Mouse (Mus musculus): ENCODE results near the gene Ciita.

Gene Ciita

DNA sequence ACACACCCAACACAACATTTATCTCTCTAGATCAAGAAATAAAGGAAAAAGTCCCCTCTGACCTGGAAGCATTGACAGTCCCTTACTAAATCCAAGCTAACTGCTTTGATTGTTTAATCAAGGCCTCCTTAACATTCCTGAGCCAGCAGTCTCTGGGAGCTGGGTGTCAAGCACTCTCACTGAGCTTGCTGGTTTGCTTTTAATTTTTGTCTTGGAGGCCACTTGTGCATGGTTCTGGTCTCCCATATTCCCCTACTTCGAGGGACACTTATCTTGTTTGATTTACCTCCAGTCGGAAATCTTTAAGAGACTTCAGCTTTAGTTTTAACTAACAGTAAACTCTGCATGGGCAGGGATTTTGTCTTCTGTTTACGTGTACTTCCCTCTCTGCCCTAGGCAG is 4.9 kb upstream of the Ciita start:
- DNase-seq (ENCODE audit: low spot score in 2 of 2): no peak

- no peak for DNase-seq (ENCODE audit: low spot score in 2 of 2)
Observed at GRCm38 (mm10) chr16:10475919-10476318, 3.9 kb upstream of the Ciita start.

GRCm38 (mm10) chr16:10482343-10482742 is 2.5 kb downstream of the Ciita start:
- no peak for DNase-seq (ENCODE audit: low spot score in 2 of 2)

DNA sequence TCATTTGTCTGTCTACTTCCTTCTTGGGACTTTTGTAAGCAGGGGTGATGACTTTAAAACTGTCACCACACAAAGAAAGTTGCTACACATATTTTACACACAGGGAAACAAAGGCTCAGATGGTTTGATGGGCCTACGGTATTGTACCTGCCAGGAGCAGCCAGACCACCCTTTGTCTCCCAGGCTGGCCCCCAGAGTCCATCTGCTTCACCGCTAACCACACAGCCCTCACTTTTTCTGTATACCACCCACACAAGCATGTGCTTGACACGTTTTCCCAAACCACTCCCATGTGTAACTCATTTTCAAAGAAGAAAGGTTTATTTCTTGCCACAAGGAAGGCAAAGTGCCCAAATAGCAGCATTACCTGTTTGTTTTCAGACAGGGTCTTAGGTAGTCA is 7.1 kb downstream of the Ciita start:
- no peak for DNase-seq (ENCODE audit: low spot score in 2 of 2)

GRCm38 (mm10) chr16:10487895-10488493 is 8.1 kb downstream of the Ciita start:
- DNase-seq (ENCODE audit: low spot score in 2 of 2): no peak

- no peak for DNase-seq (ENCODE audit: low spot score in 2 of 2)
Observed at GRCm38 (mm10) chr16:10488769-10489481, 9.1 kb downstream of the Ciita start.

- no peak for DNase-seq (ENCODE audit: low spot score in 2 of 2)
Observed at GRCm38 (mm10) chr16:10489483-10489882, 9.6 kb downstream of the Ciita start.

- no peak for DNase-seq (ENCODE audit: low spot score in 2 of 2)
Observed at GRCm38 (mm10) chr16:10489904-10490457, 10.1 kb downstream of the Ciita start.

- no peak for DNase-seq (ENCODE audit: low spot score in 2 of 2)
Observed at GRCm38 (mm10) chr16:10490503-10491150, 10.8 kb downstream of the Ciita start.

DNA sequence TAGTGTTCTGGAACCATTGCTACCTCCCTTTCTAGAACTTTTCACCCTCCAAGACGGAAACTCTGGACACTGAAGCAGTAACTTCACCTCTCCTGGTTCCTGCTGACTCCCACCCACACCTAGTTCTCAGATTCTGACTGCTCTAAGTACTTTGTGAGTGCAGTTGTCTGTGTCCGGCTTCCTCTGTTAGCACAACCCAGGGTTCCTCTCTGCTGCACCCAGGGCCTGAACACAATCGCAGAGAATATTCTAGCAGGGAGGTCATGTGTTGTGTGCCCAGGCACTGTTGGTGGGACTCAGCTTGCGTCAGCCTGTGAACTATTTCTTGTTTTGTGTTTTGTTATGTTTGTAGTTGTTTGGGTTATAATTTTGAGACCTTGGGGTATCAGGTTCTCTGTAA is 11.9 kb downstream of the Ciita start:
- DNase-seq (ENCODE audit: low spot score in 2 of 2): no peak

GRCm38 (mm10) chr16:10492587-10492986 is 12.7 kb downstream of the Ciita start:
- DNase-seq (ENCODE audit: low spot score in 2 of 2): no peak

GRCm38 (mm10) chr16:10495824-10496298 is 16.0 kb downstream of the Ciita start:
- no peak for DNase-seq (ENCODE audit: low spot score in 2 of 2)

DNA sequence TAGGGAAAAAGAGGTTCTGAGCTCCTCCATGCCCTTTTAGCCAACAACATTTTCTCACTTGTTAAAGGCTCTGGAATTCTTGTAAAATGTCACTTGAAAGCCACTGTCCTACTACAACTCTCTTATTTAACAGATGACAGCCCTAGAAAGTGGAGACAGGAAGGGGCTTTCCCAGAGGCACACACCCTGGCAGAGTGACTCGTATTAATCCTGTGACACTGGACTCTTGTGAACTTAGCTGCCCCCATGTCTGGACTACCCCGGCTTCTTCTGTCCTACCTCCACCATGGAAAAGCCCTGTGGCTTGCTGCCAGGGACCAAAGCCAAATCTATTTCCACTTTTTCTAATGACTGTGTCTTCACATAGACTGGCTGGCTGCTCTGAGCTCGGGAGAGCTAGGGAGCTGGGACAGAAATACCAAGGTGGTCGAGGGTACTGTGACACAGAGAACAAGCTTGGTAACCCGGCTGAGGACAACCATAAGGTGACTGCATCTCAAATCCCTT is 18.3 kb downstream of the Ciita start:
- no peak for DNase-seq (ENCODE audit: low spot score in 2 of 2)

DNA sequence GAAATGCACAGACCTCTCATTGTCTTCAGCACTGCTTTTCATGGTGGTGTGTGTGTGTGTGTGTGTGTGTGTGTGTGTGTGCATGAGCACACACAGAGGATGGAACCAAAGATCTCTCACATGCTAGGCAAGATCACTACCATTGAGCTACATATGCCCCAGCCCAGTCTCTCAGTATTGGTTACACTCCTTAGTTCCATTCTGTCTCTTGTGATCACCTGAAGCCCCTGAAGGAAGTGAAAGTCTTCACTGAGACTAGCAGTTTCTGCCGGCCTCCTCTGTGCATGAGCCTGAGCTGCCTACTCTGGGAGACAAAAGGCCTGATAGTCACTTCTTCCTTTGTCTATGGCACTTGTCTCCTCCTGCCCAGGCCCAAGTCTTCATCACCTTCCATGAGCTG is 19.3 kb downstream of the Ciita start:
- DNase-seq (ENCODE audit: low spot score in 2 of 2): no peak

DNA sequence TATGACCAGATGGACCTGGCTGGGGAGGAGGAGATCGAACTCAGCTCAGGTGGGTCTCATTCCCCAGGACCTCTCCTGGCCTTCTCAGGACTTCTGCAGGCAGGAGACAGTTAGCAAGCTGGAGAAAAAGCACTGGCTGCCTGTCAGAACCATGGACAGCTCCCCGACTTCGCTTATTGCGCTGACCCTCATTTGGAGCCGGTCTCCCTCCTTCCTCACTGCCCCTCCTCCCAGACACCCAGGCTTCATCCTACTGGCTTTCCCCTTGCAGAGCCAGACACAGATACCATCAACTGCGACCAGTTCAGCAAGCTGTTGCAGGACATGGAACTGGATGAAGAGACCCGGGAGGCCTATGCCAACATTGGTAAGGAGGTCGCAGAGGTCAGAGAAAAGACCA is 22.0 kb downstream of the Ciita start:
- DNase-seq (ENCODE audit: low spot score in 2 of 2): no peak

DNA sequence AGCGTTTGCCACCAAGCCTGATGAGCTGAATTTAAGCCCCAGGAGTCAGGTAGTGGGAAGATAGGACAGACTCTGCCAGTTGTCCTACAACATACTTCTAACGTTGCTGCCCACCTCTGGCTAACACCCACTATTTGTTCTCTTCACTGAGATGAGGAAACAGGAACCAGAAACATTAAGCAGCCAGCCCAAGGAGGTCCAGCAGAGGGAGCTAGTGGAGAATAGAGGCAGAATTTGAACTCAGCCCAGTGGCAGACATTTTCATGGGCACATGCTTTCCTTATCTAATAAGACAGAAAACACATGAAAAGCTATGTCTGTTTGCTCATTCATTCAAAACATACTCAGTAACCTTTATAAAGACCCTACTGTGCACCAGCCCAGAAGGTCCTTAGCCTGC is 23.2 kb downstream of the Ciita start:
- DNase-seq (ENCODE audit: low spot score in 2 of 2): no peak

DNA sequence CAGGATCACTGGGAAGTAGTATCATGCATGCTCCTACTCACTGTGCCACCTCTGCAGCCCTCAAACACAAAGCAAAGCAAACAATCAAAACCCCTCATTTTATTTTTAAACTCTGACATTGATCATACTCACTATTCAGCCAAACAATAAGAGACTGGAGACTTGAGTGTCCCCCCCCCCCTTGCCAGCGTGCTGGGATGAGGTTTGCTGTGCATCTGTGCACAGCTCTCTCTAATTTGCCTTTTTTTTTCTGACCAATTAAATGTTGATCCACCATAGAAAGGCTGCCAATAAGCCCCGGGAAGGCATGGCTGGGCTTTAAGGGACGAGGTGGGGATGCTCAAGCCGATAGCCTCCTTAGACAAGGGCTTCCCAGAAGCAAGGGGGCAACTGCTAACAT is 27.6 kb downstream of the Ciita start:
- DNase-seq (ENCODE audit: low spot score in 2 of 2): no peak

- DNase-seq (ENCODE audit: low spot score in 2 of 2): no peak
Observed at GRCm38 (mm10) chr16:10508691-10509090, 28.8 kb downstream of the Ciita start.

- no peak for DNase-seq (ENCODE audit: low spot score in 2 of 2)
Observed at GRCm38 (mm10) chr16:10510477-10511133, 30.7 kb downstream of the Ciita start.

GRCm38 (mm10) chr16:10511134-10511520 is 31.3 kb downstream of the Ciita start:
- DNase-seq (ENCODE audit: low spot score in 2 of 2): no peak

GRCm38 (mm10) chr16:10515953-10516572 is 36.2 kb downstream of the Ciita start:
- no peak for DNase-seq (ENCODE audit: low spot score in 2 of 2)

DNA sequence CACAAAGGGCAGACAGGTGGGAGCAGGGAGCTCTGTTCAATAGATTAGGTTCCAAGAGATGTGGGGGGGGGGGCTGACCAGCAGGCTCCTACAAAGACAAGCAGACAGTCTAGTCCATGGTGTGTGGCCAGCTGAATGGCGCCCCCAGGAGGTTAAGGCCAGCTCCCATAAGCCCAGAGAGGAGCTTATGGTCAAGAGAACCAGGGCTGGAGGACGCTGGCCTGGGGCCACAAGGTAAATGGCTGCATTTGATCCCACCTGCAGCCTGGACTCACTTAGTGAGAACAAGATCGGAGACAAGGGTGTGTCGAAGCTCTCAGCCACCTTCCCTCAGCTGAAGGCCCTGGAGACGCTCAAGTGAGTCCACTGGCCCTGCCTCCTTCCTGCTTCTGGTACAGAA is 38.2 kb downstream of the Ciita start:
- no peak for DNase-seq (ENCODE audit: low spot score in 2 of 2)

Measured in urinary bladder, postnatal 36 days (tissue).